Mouse (Mus musculus): ENCODE data around the gene Eif4ebp2.

DNA sequence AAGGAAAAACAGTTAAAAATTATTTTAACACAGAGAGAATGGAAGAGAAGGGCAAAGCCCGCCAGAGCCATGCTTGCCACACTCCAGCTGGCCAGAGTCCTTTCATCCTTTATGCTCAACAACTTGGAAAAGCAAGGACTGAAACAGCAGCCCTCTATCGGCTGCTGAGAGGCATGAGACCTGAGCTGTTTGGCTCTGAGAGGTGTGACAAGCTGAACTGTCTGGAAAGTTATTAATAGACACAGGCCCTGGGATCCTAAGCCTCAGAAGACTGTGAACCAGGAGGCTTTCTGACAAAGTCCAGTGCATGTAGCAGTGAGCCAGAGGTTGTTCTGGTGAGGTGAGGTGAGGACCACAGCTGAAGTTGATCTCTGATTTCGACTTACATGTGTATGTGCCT, 21.2 kb upstream of the Eif4ebp2 start:
- TF ChIP-seq POLR2A (IDR thresholded peaks at IDR 0.05; ENCODE audit: insufficient read length, low read depth) (no peak), MYOG (IDR thresholded peaks at IDR 0.05; ENCODE audit: control insufficient read depth in 1 of 3, insufficient read depth in 1 of 3, insufficient read length in 2 of 3, low read depth in 2 of 3) (no peak), USF1 (IDR thresholded peaks at IDR 0.05; ENCODE audit: low read depth) (no peak), E2F4 (IDR thresholded peaks at IDR 0.05; ENCODE audit: insufficient read depth) (no peak), MYOD1 (IDR thresholded peaks at IDR 0.05; ENCODE audit: control insufficient read depth in 1 of 3, insufficient read length in 2 of 3, low read depth in 2 of 3) (no peak), MAX (IDR thresholded peaks at IDR 0.05; ENCODE audit: low read depth) (no peak), CEBPB (IDR thresholded peaks at IDR 0.05; ENCODE audit: insufficient read depth, poor library complexity, severe bottlenecking) (no peak), SRF (IDR thresholded peaks at IDR 0.05; ENCODE audit: control insufficient read depth, insufficient read length, low read depth) (no peak), TCF12 (IDR thresholded peaks at IDR 0.05; ENCODE audit: insufficient read depth, poor library complexity, severe bottlenecking) (no peak)
